Mouse (Mus musculus): Measurements from ENCODE around the gene Sobp. TPM values are rescaled to one million over a fixed set of nuclear protein-coding genes. Genes with fewer than 3 reads are reported as not detected.

The Sobp gene
- polyA plus RNA-seq, 1 experiment from 2014 or later: 2.4 TPM

- no peak for ATAC-seq (replicated peaks; ENCODE audit: insufficient number of reproducible peaks, low FRiP score, low TSS enrichment)
- no peaks in the 10 kb centered on the region for H3K9me3 ChIP-seq (replicated peaks; ENCODE audit: control insufficient read depth, low read length)
- peaks cover 9% of the 10 kb centered on the region; the same call in 1 of the 2 replicates for H3K4me1 ChIP-seq (ENCODE audit: control insufficient read depth, insufficient read depth, low read length)
- H3K27me3 ChIP-seq (ENCODE audit: control insufficient read depth, insufficient read depth, low read length): no peaks in the 10 kb centered on the region
- no peak overlapping the region for H3K9ac ChIP-seq (ENCODE audit: low read depth, low read length)
- H3K4me3 ChIP-seq (ENCODE audit: low read depth, low read length): no peak overlapping the region
- H3K36me3 ChIP-seq (ENCODE audit: control insufficient read depth, insufficient read depth, low read length): no peaks in the 10 kb centered on the region
- no peak overlapping the region for H3K27ac ChIP-seq (ENCODE audit: low read depth, low read length)
- 81% methylated on average over 10 of the region's 10 CpGs for WGBS (ENCODE audit: insufficient replicate concordance)
- no peak overlapping the region for H3K4me2 ChIP-seq
These were observed 80.9 kb downstream of the Sobp start for GRCm38 (mm10) chr10:43093440-43093839.

GRCm38 (mm10) chr10:43090040-43090439, 84.3 kb downstream of the Sobp start:
- Histone ChIP-seq H3K4me1 (ENCODE audit: control insufficient read depth, insufficient read depth, low read length) (peaks cover 5% of the 10 kb centered on the region; the same call in 1 of the 2 replicates), H3K9ac (ENCODE audit: low read depth, low read length) (no peak overlapping the region), H3K27ac (ENCODE audit: low read depth, low read length) (no peak overlapping the region), H3K9me3 (replicated peaks; ENCODE audit: control insufficient read depth, low read length) (no peaks in the 10 kb centered on the region), H3K27me3 (ENCODE audit: control insufficient read depth, insufficient read depth, low read length) (no peaks in the 10 kb centered on the region), H3K36me3 (ENCODE audit: control insufficient read depth, insufficient read depth, low read length) (no peaks in the 10 kb centered on the region), H3K4me3 (ENCODE audit: low read depth, low read length) (no peak overlapping the region), H3K4me2 (no peak overlapping the region)
- 71% methylated on average over 3 of the region's 3 CpGs for WGBS (ENCODE audit: insufficient replicate concordance)
- ATAC-seq (replicated peaks; ENCODE audit: insufficient number of reproducible peaks, low FRiP score, low TSS enrichment): no peak

GRCm38 (mm10) chr10:43087421-43087820, 86.9 kb downstream of the Sobp start:
- Histone ChIP-seq H3K9ac (ENCODE audit: low read depth, low read length) (no peak overlapping the region), H3K4me1 (ENCODE audit: control insufficient read depth, insufficient read depth, low read length) (no peaks in the 10 kb centered on the region), H3K27me3 (ENCODE audit: control insufficient read depth, insufficient read depth, low read length) (no peaks in the 10 kb centered on the region), H3K9me3 (replicated peaks; ENCODE audit: control insufficient read depth, low read length) (no peaks in the 10 kb centered on the region), H3K4me3 (ENCODE audit: low read depth, low read length) (no peak overlapping the region), H3K27ac (ENCODE audit: low read depth, low read length) (no peak overlapping the region), H3K4me2 (no peak overlapping the region), H3K36me3 (ENCODE audit: control insufficient read depth, insufficient read depth, low read length) (no peaks in the 10 kb centered on the region)
- 65% methylated on average over 2 of the region's 2 CpGs for WGBS (ENCODE audit: insufficient replicate concordance)
- ATAC-seq (replicated peaks; ENCODE audit: insufficient number of reproducible peaks, low FRiP score, low TSS enrichment): no peak

GRCm38 (mm10) chr10:43086888-43087287, 87.4 kb downstream of the Sobp start:
- 82% methylated on average over 6 of the region's 6 CpGs for WGBS (ENCODE audit: insufficient replicate concordance)
- Histone ChIP-seq H3K36me3 (ENCODE audit: control insufficient read depth, insufficient read depth, low read length) (no peaks in the 10 kb centered on the region), H3K4me3 (ENCODE audit: low read depth, low read length) (no peak overlapping the region), H3K9ac (ENCODE audit: low read depth, low read length) (no peak overlapping the region), H3K27ac (ENCODE audit: low read depth, low read length) (no peak overlapping the region), H3K27me3 (ENCODE audit: control insufficient read depth, insufficient read depth, low read length) (no peaks in the 10 kb centered on the region), H3K4me2 (no peak overlapping the region), H3K4me1 (ENCODE audit: control insufficient read depth, insufficient read depth, low read length) (no peaks in the 10 kb centered on the region), H3K9me3 (replicated peaks; ENCODE audit: control insufficient read depth, low read length) (no peaks in the 10 kb centered on the region)
- ATAC-seq (replicated peaks; ENCODE audit: insufficient number of reproducible peaks, low FRiP score, low TSS enrichment): no peak

GRCm38 (mm10) chr10:43084087-43084366, 90.3 kb downstream of the Sobp start:
- Histone ChIP-seq H3K27me3 (ENCODE audit: control insufficient read depth, insufficient read depth, low read length) (no peaks in the 10 kb centered on the region), H3K4me2 (no peak overlapping the region), H3K27ac (ENCODE audit: low read depth, low read length) (no peak overlapping the region), H3K36me3 (ENCODE audit: control insufficient read depth, insufficient read depth, low read length) (no peaks in the 10 kb centered on the region), H3K4me1 (ENCODE audit: control insufficient read depth, insufficient read depth, low read length) (no peaks in the 10 kb centered on the region), H3K9ac (ENCODE audit: low read depth, low read length) (no peak overlapping the region), H3K9me3 (replicated peaks; ENCODE audit: control insufficient read depth, low read length) (no peaks in the 10 kb centered on the region), H3K4me3 (ENCODE audit: low read depth, low read length) (no peak overlapping the region)
- no peak for ATAC-seq (replicated peaks; ENCODE audit: insufficient number of reproducible peaks, low FRiP score, low TSS enrichment)
- WGBS (ENCODE audit: insufficient replicate concordance): 68% methylated on average over 6 of the region's 6 CpGs

- Histone ChIP-seq H3K36me3 (ENCODE audit: control insufficient read depth, insufficient read depth, low read length) (no peaks in the 10 kb centered on the region), H3K4me1 (ENCODE audit: control insufficient read depth, insufficient read depth, low read length) (no peaks in the 10 kb centered on the region), H3K9ac (ENCODE audit: low read depth, low read length) (no peak overlapping the region), H3K27ac (ENCODE audit: low read depth, low read length) (no peak overlapping the region), H3K9me3 (replicated peaks; ENCODE audit: control insufficient read depth, low read length) (no peaks in the 10 kb centered on the region), H3K4me2 (no peak overlapping the region), H3K27me3 (ENCODE audit: control insufficient read depth, insufficient read depth, low read length) (no peaks in the 10 kb centered on the region), H3K4me3 (ENCODE audit: low read depth, low read length) (no peak overlapping the region)
- no peak for ATAC-seq (replicated peaks; ENCODE audit: insufficient number of reproducible peaks, low FRiP score, low TSS enrichment)
- WGBS (ENCODE audit: insufficient replicate concordance): 77% methylated on average over 8 of the region's 9 CpGs
These were observed 90.8 kb downstream of the Sobp start for GRCm38 (mm10) chr10:43083288-43084086.

GRCm38 (mm10) chr10:43081316-43081715, 93.0 kb downstream of the Sobp start:
- WGBS (ENCODE audit: insufficient replicate concordance): 74% methylated on average over 3 of the region's 3 CpGs
- no peaks in the 10 kb centered on the region for H3K27me3 ChIP-seq (ENCODE audit: control insufficient read depth, insufficient read depth, low read length)
- no peaks in the 10 kb centered on the region for H3K4me1 ChIP-seq (ENCODE audit: control insufficient read depth, insufficient read depth, low read length)
- no peak for ATAC-seq (replicated peaks; ENCODE audit: insufficient number of reproducible peaks, low FRiP score, low TSS enrichment)
- H3K9me3 ChIP-seq (replicated peaks; ENCODE audit: control insufficient read depth, low read length): no peaks in the 10 kb centered on the region
- H3K4me3 ChIP-seq (ENCODE audit: low read depth, low read length): no peak overlapping the region
- no peak overlapping the region for H3K4me2 ChIP-seq
- no peaks in the 10 kb centered on the region for H3K36me3 ChIP-seq (ENCODE audit: control insufficient read depth, insufficient read depth, low read length)
- H3K9ac ChIP-seq (ENCODE audit: low read depth, low read length): no peak overlapping the region
- H3K27ac ChIP-seq (ENCODE audit: low read depth, low read length): no peak overlapping the region

- 63% methylated on average over 13 of the region's 13 CpGs for WGBS (ENCODE audit: insufficient replicate concordance)
These were observed 98.7 kb downstream of the Sobp start for GRCm38 (mm10) chr10:43075535-43076152.

GRCm38 (mm10) chr10:43073281-43073680, 101.0 kb downstream of the Sobp start:
- H3K9me3 ChIP-seq (replicated peaks; ENCODE audit: control insufficient read depth, low read length): no peaks in the 10 kb centered on the region
- H3K27me3 ChIP-seq (ENCODE audit: control insufficient read depth, insufficient read depth, low read length): no peaks in the 10 kb centered on the region
- no peaks in the 10 kb centered on the region for H3K36me3 ChIP-seq (ENCODE audit: control insufficient read depth, insufficient read depth, low read length)
- WGBS (ENCODE audit: insufficient replicate concordance): 67% methylated on average over 8 of the region's 8 CpGs
- H3K4me3 ChIP-seq (ENCODE audit: low read depth, low read length): no peak overlapping the region
- H3K9ac ChIP-seq (ENCODE audit: low read depth, low read length): no peak overlapping the region
- peaks cover 7% of the 10 kb centered on the region for H3K4me1 ChIP-seq (ENCODE audit: control insufficient read depth, insufficient read depth, low read length)
- H3K27ac ChIP-seq (ENCODE audit: low read depth, low read length): no peak overlapping the region
- no peak overlapping the region for H3K4me2 ChIP-seq
- no peak for ATAC-seq (replicated peaks; ENCODE audit: insufficient number of reproducible peaks, low FRiP score, low TSS enrichment)

More at GRCm38 (mm10) chr10:43075535-43076152, 98.7 kb downstream of the Sobp start:
- Histone ChIP-seq H3K4me2 (no peak overlapping the region), H3K4me3 (ENCODE audit: low read depth, low read length) (no peak overlapping the region), H3K36me3 (ENCODE audit: control insufficient read depth, insufficient read depth, low read length) (no peaks in the 10 kb centered on the region), H3K4me1 (ENCODE audit: control insufficient read depth, insufficient read depth, low read length) (peaks cover 4% of the 10 kb centered on the region), H3K9me3 (replicated peaks; ENCODE audit: control insufficient read depth, low read length) (no peaks in the 10 kb centered on the region), H3K27ac (ENCODE audit: low read depth, low read length) (no peak overlapping the region), H3K9ac (ENCODE audit: low read depth, low read length) (no peak overlapping the region), H3K27me3 (ENCODE audit: control insufficient read depth, insufficient read depth, low read length) (no peaks in the 10 kb centered on the region)
- ATAC-seq (replicated peaks; ENCODE audit: insufficient number of reproducible peaks, low FRiP score, low TSS enrichment): no peak

Measured in heart, embryonic 11.5 days (tissue).